Mouse (Mus musculus) sigmoid colon, adult 10 weeks (tissue): ENCODE data around the gene Arih2. TPM values are rescaled to one million over a fixed set of nuclear protein-coding genes. Genes with fewer than 3 reads are reported as not detected.

Experiments used
- polyA plus RNA-seq: library from polyadenylated mRNA; stranded (reverse); fragments of 350-450 nt; fragmentation: Illumina TruSeq; extraction: RNeasy Lipid Tissue Mini Kit (QIAGEN cat#74804); gene quantifications from one replicate; pipeline ENCODE4 v1.2.3, GENCODE M21; 2014; ENCODE audit warnings: low read depth, low replicate concordance

The Arih2 gene
- 70.6 TPM for polyA plus RNA-seq

DNA sequence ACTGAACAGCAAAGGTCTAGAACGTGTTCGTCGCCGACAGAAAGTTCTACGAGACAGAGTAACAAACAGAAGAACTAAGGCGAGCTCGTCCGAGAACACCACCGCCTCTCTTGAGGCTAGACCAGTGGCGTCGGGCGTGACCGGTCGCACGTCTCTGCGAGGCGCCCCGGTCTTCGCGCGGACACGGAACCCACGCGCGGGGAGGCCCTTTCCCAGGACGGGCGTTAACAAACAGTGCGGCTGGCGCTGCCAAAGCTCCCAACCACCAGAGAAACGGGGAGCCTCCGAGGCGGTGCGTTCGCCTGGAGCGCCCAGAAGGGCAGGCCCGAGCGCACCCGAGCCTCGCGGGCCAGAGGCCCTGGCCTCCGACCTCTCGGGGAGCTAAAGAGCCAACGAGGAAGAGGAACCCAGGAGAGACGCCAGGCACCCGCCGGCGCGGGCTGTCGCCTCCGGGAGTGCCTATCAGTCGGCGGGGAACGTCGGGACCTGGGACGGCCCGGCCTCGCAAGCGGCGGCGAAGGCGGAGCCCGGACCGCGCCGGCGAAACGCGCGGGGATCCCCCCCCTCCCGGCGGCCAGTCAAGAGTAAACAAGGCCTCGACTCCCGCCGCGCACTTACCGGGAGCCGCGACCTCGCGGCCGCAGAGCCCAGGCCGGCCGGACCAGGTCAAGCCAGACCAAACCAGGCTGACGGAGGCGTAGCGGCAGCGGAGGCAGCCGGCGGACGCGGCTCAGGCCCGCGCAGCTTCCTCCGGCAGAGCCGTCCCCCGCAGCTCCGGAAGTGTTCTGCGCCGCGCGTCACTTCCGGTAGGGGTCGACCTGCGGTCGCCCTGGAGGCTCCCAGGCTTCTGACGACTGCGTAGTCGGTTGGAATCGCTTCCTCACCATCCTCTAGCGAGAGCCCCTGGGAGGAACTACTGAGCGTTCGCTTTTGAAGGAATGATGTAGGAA lies at the start of gene Arih2:
Gene Arih2, minus strand, starts transcription at position 776 of the 950 bp plus-strand sequence.

DNA sequence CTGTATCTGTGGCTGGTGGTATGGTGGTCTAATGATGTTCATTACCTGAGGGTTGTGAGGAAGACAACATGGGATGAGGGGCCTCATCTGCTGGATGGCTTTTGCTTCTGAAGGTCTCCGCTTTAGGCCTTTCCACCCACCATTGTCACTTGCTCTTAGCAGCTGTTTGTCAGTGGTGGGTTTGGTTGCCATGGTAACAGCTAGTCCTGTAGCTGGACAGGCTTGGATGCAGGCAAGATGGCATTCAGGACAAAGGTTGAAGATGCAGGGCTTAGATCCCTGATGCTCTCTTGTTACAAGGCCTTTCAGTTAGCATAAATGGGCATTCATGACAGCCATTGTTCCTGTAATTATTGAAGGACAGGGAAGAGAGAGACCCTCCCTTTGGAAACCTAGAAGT lies 39.9 kb upstream of the Arih2 start, which contains the start of gene Prkar2a:
Gene Prkar2a, plus strand, starts transcription at position 209 of the 400 bp plus-strand sequence.

DNA sequence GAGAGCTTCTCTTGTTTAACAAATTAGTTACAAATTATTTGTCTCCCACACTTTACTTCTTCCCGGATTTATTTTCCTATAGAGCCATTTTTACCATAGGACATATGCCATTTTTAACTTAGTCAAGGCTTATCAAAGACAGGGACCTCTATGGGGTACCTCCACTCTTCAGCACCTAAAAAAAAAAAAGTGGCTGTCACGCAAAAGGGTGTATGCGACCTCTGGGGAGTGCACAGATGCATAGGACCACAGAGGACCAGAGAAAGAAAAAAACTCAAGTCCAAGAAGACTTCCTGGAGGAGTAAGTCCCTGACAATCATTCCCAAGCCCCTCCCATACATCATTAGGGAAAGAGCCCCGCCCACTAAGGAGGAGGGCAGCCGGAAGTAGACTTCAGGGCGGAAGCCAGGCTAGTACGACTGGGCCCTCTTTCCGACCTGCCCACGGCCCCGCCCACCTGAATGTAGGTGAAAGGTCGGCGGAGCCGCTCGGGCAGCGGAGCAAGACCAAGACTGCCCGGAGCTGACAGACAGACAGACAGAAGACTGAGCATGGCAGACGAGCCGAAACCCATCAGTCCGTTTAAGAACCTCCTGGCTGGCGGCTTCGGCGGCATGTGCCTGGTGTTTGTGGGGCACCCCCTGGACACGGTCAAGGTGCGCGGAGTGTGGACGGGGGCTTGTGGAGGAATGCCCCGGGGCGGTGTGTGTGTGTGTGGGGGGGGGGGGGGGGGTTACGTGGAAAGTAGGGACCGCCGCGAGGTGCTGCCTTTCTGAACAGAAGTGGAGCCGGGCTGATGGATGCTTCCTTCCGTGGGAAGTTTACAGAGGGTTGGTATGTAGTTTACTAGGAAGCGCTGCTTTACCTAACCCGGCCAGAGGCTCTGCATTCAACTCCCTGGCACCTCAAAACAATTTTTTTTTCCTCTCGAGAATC lies 12.8 kb upstream of the Arih2 start, which contains the start of gene Slc25a20:
Gene Slc25a20, plus strand, starts transcription at position 412 of the 936 bp plus-strand sequence.

DNA sequence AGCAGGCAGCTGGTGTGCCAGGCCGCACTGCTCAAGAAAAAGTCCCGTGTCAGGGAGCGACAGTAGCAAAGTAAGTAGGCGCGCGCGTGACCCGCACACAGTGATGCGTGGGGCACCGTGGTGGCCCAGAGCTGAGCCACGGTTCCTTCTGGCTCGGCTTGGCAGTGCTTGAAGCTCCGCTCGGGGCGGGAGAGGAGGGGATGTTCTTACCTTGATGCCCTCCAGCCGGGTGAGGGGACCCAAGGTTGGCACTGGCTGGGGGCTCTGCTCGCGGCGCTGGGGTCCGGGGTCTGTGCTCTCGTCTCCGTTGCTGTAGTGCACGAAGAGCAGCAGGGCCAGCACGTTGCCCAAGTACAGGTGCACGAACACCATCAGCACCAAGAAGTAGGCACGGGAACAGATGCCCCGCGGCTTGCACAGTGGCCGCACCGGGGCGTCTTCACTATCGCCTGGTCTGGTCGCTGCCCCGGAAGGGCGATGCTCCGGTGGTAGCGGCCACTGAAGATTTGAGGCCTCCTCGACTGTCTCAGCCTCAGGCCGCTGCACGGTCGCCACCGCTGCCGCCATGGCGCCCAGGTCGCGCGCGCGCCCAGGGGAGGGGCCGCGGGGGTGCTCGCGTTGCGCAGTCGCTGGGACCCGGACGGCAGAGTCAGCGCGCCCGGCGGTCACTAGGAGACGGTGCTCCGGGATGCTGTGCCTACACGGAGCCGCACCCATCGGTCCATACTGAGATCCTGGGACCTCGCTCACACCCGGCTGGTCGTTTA lies 52.0 kb downstream of the Arih2 start, which contains the start of gene P4htm:
Gene P4htm, minus strand, starts transcription at position 670 of the 767 bp plus-strand sequence.

DNA sequence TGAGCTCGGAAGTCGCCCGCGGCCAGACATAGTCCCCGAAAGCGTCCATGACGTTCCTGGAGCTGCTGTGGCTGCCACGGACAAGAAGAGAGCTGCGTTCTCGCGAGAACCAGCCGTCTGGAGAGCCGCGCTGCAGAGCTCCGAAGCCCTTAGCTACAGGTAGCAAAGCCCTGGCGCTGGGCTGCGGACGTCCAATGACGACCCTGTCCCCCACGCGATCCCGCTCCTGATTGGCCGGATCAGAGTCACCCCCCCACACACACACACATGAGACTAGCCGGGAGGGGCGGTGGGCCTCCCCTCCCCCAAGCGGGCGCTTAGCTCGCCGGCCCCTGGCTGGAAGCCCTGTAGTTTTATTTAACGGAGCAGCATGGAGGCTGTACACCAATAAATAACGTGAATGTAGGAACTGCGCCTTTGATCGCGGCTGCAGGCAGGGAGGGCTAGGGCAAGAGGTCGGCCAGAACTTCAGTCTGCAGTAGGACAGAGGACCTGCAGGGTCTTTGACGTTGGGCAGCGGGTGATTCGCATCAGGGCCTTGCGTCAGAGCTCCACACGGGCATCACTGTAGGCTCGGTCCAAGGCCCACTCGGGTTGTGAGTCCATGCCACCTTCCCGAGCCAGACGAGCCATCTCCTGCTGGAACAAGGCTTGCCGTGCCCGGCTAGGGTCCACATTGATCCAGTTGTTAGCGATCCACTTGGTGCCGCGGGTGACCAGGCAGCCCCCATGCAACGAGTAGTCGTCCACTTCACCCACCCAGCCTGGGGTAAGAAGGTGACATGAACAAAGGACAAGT lies 70.4 kb downstream of the Arih2 start, which contains the start of gene Wdr6:
Gene Wdr6, minus strand, starts transcription at position 195 of the 799 bp plus-strand sequence.

DNA sequence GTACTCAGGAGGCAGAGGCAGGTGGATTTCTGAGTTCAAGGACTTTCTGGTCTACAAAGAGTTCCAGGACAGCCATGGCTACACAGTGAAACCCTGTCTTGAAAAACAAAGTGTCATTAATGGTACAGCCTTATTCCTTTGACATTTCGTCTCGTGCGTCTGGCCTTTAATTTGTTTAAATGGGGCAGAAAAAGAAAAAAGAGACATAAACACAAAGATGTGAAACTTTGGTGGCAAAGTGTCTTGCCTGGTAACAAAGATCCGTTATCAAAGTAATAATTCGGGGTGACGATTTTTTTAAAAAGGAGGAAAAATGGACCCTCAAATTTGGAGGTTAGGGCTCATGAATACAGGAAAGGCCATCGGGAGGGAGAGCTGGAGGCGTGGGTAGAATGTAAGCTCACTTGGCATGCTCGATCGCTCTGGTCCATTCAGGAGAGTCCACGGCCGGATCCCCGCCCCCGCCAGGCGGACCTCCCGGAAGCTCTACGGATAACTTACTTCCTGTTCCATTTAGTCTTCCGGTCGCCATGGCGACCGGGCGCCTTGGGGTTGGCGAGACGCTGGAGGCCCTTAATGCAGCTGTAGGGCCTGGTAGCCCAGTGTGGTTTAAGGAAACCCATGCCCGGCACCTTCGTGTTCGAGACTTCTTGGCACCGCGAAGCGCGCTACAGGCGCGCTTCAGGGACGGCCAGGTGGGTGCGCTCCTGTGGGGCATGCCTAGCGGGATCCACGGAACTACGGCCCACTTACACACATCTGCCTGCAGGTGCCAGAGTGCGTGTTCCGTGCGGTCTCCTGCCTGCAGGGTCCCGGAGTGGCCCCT lies 79.6 kb downstream of the Arih2 start, which contains the start of gene Dalrd3:
Gene Dalrd3, plus strand, starts transcription at position 506 of the 826 bp plus-strand sequence.

DNA sequence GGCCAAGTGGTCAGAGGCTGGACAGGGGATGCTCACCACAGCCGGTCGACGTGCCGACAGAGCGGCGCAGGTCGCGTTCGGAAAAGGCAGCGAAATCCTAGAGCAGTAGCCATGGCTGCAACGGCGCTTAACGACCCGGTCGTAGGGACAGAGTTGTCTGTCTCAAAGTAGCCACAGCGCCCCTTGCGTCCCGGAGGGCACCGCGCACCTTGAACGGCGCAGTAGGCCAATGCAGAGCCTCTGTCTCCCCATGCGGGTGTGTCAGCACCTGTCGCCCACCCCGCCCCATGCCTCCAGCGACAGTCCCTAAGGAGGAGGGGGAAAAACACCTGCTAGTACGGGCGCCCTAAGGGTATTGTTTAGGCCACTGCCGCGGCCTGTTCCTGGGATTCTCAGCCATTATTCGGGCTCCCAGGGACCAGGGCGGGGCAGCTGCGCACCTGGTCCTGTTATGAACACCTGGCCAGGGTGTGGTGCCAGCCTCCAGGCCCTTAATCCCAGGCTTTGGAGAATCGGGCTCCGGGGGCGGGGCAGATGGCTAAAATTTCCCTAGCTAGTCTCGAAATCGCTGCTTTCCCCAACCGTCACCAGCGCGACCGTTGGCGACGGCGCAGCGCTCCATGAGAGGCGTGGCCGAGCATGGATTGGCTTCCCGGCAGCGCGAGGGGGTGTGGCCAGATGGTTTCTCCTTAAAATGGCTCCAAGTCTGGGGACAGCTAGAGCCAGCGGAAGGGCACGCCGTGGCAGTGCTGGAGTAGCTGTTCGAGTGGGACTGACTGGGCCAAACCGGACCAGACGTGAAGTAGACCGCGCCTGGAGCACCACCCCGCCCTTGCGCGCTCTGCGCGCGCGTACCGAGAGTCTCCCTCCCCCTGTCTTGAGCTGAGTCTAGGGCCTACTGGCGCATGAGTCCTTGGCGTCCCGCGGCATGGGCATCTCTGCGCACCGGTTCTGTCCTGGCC lies 82.1 kb downstream of the Arih2 start, which contains the start of gene Ndufaf3:
Gene Ndufaf3, minus strand, starts transcription at position 620 of the 962 bp plus-strand sequence.

DNA sequence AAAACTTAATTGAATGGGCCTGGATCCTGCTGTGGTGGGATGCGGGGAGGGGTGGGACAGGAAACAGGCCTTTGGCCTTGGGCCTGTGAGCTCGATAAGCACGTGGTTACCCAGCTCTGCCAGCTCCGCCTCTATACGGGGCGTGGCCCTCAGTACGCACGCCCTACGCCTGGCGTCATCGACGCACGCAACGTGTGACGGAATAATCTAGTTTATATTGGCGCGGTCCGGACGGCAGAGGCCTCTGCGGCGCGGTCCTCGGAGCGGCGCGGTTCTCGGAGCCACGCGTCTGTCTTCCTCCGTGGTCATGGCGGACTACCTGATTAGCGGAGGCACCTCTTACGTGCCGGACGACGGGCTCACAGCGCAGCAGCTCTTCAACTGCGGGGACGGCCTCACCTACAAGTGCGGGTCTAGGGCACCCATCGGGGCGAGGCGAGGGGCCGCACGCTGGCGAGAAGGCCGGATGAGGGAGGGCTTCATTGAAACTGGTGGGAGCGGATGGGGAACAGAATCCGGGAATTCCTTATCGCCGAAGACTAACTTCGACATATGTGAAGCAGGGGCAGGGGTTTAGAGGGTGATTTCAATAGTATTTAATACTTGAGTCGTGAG lies 88.9 kb downstream of the Arih2 start, which contains the start of gene Impdh2:
Gene Impdh2, plus strand, starts transcription at position 60 of the 615 bp plus-strand sequence.

Other genes starting within 250 kb of the Arih2 start
- not detected for gene Ccdc36, start 220.9 kb downstream of the Arih2 start, polyA plus RNA-seq
- gene BC048562, start 212.9 kb downstream of the Arih2 start, polyA plus RNA-seq, result not detected
- 4.0 TPM for gene Ccdc71, start 188.9 kb downstream of the Arih2 start, polyA plus RNA-seq
- 1.5 TPM for gene Klhdc8b, start 187.8 kb downstream of the Arih2 start, polyA plus RNA-seq
- 5.1 TPM for gene Lamb2, start 169.7 kb downstream of the Arih2 start, polyA plus RNA-seq
- 12.2 TPM for gene Usp19, start 158.8 kb downstream of the Arih2 start, polyA plus RNA-seq
- 103 TPM for gene Qars, start 141.7 kb downstream of the Arih2 start, polyA plus RNA-seq
- 57.5 TPM for gene Qrich1, start 132.6 kb downstream of the Arih2 start, polyA plus RNA-seq
- gene Impdh2, start 89.1 kb downstream of the Arih2 start, polyA plus RNA-seq, result 31.5 TPM
- gene Ndufaf3, start 82.0 kb downstream of the Arih2 start, polyA plus RNA-seq, result 2.2 TPM
- 3.3 TPM for gene Dalrd3, start 79.5 kb downstream of the Arih2 start, polyA plus RNA-seq
- 1.4 TPM for gene Wdr6, start 70.6 kb downstream of the Arih2 start, polyA plus RNA-seq
- not detected for gene P4htm, start 51.7 kb downstream of the Arih2 start, polyA plus RNA-seq
- 204 TPM for gene Slc25a20, start 12.7 kb upstream of the Arih2 start, polyA plus RNA-seq
- 248 TPM for gene Prkar2a, start 39.9 kb upstream of the Arih2 start, polyA plus RNA-seq
- 135 TPM for gene Ip6k2, start 134.4 kb upstream of the Arih2 start, polyA plus RNA-seq
- gene Nckipsd, start 159.0 kb upstream of the Arih2 start, polyA plus RNA-seq, result not detected
- gene Celsr3, start 176.9 kb upstream of the Arih2 start, polyA plus RNA-seq, result 0.06 TPM
- gene Slc26a6, start 203.9 kb upstream of the Arih2 start, polyA plus RNA-seq, result 0.32 TPM